Mouse (Mus musculus): ENCODE data around the gene Styk1. TPM values are rescaled to one million over a fixed set of nuclear protein-coding genes. Genes with fewer than 3 reads are reported as not detected.
A peak's percentile ranks its signal among the peaks of the same experiment; 100 is the strongest.

Styk1 gene
- polyA plus RNA-seq, 1 experiment = not detected

- H3K9ac ChIP-seq (ENCODE audit: low read depth, poor library complexity, severe bottlenecking) = peak overlapping the region; percentile 38
- peak overlapping the region; percentile 87 for H3K27ac ChIP-seq (ENCODE audit: insufficient read depth, low read length)
- H3K4me3 ChIP-seq (ENCODE audit: low read depth, low read length) = no peak overlapping the region
- no peaks in the 10 kb centered on the region for H3K27me3 ChIP-seq (ENCODE audit: control insufficient read depth, insufficient read depth, low read length, poor library complexity, severe bottlenecking)
- TF ChIP-seq EP300 (IDR thresholded peaks at IDR 0.05; ENCODE audit: insufficient read depth, low read depth, low read length) = no peak
- no peak for TF ChIP-seq CTCF (IDR thresholded peaks at IDR 0.05; ENCODE audit: low read depth, low read length)
- TF ChIP-seq POLR2A (IDR thresholded peaks at IDR 0.05; ENCODE audit: insufficient read depth, low read length) = no peak
- peaks cover 46% of the 10 kb centered on the region for H3K36me3 ChIP-seq (ENCODE audit: control insufficient read depth, insufficient read depth, low read length, poor library complexity, severe bottlenecking)
- peaks cover 1% of the 10 kb centered on the region for H3K4me1 ChIP-seq (ENCODE audit: control insufficient read depth, insufficient read depth, low read length)
- no peaks in the 10 kb centered on the region for H3K9me3 ChIP-seq (replicated peaks; ENCODE audit: control insufficient read depth, insufficient read depth, low read length, poor library complexity, severe bottlenecking)
Measured at GRCm38 (mm10) chr6:131382984-131383337, 29.6 kb upstream of the Styk1 start.

GRCm38 (mm10) chr6:131382232-131382983 lies 29.0 kb upstream of the Styk1 start:
- Histone ChIP-seq H3K27ac (ENCODE audit: insufficient read depth, low read length) (peak overlapping the region; percentile 87), H3K36me3 (ENCODE audit: control insufficient read depth, insufficient read depth, low read length, poor library complexity, severe bottlenecking) (peaks cover 52% of the 10 kb centered on the region), H3K4me1 (ENCODE audit: control insufficient read depth, insufficient read depth, low read length) (peaks cover 2% of the 10 kb centered on the region), H3K9ac (ENCODE audit: low read depth, poor library complexity, severe bottlenecking) (peak overlapping the region; percentile 38), H3K4me3 (ENCODE audit: low read depth, low read length) (peak overlapping the region; percentile 47), H3K27me3 (ENCODE audit: control insufficient read depth, insufficient read depth, low read length, poor library complexity, severe bottlenecking) (no peaks in the 10 kb centered on the region), H3K9me3 (replicated peaks; ENCODE audit: control insufficient read depth, insufficient read depth, low read length, poor library complexity, severe bottlenecking) (no peaks in the 10 kb centered on the region)
- no peak for TF ChIP-seq CTCF (IDR thresholded peaks at IDR 0.05; ENCODE audit: low read depth, low read length)
- TF ChIP-seq EP300 (IDR thresholded peaks at IDR 0.05; ENCODE audit: insufficient read depth, low read depth, low read length) = 0 out of 2 replicates have a peak, but pooled peaks have one; percentile 48

- H3K9ac ChIP-seq (ENCODE audit: low read depth, poor library complexity, severe bottlenecking) = no peak overlapping the region
- H3K27ac ChIP-seq (ENCODE audit: insufficient read depth, low read length) = no peak overlapping the region
- H3K4me3 ChIP-seq (ENCODE audit: low read depth, low read length) = no peak overlapping the region
- TF ChIP-seq CTCF (IDR thresholded peaks at IDR 0.05; ENCODE audit: low read depth, low read length) (no peak), EP300 (IDR thresholded peaks at IDR 0.05; ENCODE audit: insufficient read depth, low read depth, low read length) (no peak), POLR2A (IDR thresholded peaks at IDR 0.05; ENCODE audit: insufficient read depth, low read length) (no peak)
- peaks cover 70% of the 10 kb centered on the region for H3K36me3 ChIP-seq (ENCODE audit: control insufficient read depth, insufficient read depth, low read length, poor library complexity, severe bottlenecking)
- no peaks in the 10 kb centered on the region for H3K27me3 ChIP-seq (ENCODE audit: control insufficient read depth, insufficient read depth, low read length, poor library complexity, severe bottlenecking)
- H3K4me1 ChIP-seq (ENCODE audit: control insufficient read depth, insufficient read depth, low read length) = peaks cover 2% of the 10 kb centered on the region
- no peaks in the 10 kb centered on the region for H3K9me3 ChIP-seq (replicated peaks; ENCODE audit: control insufficient read depth, insufficient read depth, low read length, poor library complexity, severe bottlenecking)
Measured at GRCm38 (mm10) chr6:131378858-131379428, 25.5 kb upstream of the Styk1 start.

GRCm38 (mm10) chr6:131377378-131377777 lies 24.0 kb upstream of the Styk1 start:
- no peak overlapping the region for H3K4me3 ChIP-seq (ENCODE audit: low read depth, low read length)
- H3K27me3 ChIP-seq (ENCODE audit: control insufficient read depth, insufficient read depth, low read length, poor library complexity, severe bottlenecking) = no peaks in the 10 kb centered on the region
- H3K27ac ChIP-seq (ENCODE audit: insufficient read depth, low read length) = no peak overlapping the region
- H3K4me1 ChIP-seq (ENCODE audit: control insufficient read depth, insufficient read depth, low read length) = peaks cover 2% of the 10 kb centered on the region
- no peak overlapping the region for H3K9ac ChIP-seq (ENCODE audit: low read depth, poor library complexity, severe bottlenecking)
- no peaks in the 10 kb centered on the region for H3K9me3 ChIP-seq (replicated peaks; ENCODE audit: control insufficient read depth, insufficient read depth, low read length, poor library complexity, severe bottlenecking)
- peaks cover 77% of the 10 kb centered on the region for H3K36me3 ChIP-seq (ENCODE audit: control insufficient read depth, insufficient read depth, low read length, poor library complexity, severe bottlenecking)
- TF ChIP-seq CTCF (IDR thresholded peaks at IDR 0.05; ENCODE audit: low read depth, low read length) = no peak

GRCm38 (mm10) chr6:131374594-131375340 lies 21.4 kb upstream of the Styk1 start:
- no peak overlapping the region for H3K27ac ChIP-seq (ENCODE audit: insufficient read depth, low read length)
- TF ChIP-seq POLR2A (IDR thresholded peaks at IDR 0.05; ENCODE audit: insufficient read depth, low read length) = no peak
- no peak for TF ChIP-seq EP300 (IDR thresholded peaks at IDR 0.05; ENCODE audit: insufficient read depth, low read depth, low read length)
- TF ChIP-seq CTCF (IDR thresholded peaks at IDR 0.05; ENCODE audit: low read depth, low read length) = no peak
- no peaks in the 10 kb centered on the region for H3K9me3 ChIP-seq (replicated peaks; ENCODE audit: control insufficient read depth, insufficient read depth, low read length, poor library complexity, severe bottlenecking)
- no peak overlapping the region for H3K4me3 ChIP-seq (ENCODE audit: low read depth, low read length)
- no peak overlapping the region for H3K9ac ChIP-seq (ENCODE audit: low read depth, poor library complexity, severe bottlenecking)
- H3K4me1 ChIP-seq (ENCODE audit: control insufficient read depth, insufficient read depth, low read length) = peaks cover 2% of the 10 kb centered on the region
- peaks cover 83% of the 10 kb centered on the region for H3K36me3 ChIP-seq (ENCODE audit: control insufficient read depth, insufficient read depth, low read length, poor library complexity, severe bottlenecking)
- no peaks in the 10 kb centered on the region for H3K27me3 ChIP-seq (ENCODE audit: control insufficient read depth, insufficient read depth, low read length, poor library complexity, severe bottlenecking)

- peaks cover 83% of the 10 kb centered on the region for H3K36me3 ChIP-seq (ENCODE audit: control insufficient read depth, insufficient read depth, low read length, poor library complexity, severe bottlenecking)
Measured at GRCm38 (mm10) chr6:131373160-131373559, 19.8 kb upstream of the Styk1 start.

More at GRCm38 (mm10) chr6:131373160-131373559, 19.8 kb upstream of the Styk1 start:
- TF ChIP-seq EP300 (IDR thresholded peaks at IDR 0.05; ENCODE audit: insufficient read depth, low read depth, low read length) = no peak
- no peak for TF ChIP-seq POLR2A (IDR thresholded peaks at IDR 0.05; ENCODE audit: insufficient read depth, low read length)
- no peak for TF ChIP-seq CTCF (IDR thresholded peaks at IDR 0.05; ENCODE audit: low read depth, low read length)
- H3K27ac ChIP-seq (ENCODE audit: insufficient read depth, low read length) = no peak overlapping the region
- peaks cover 2% of the 10 kb centered on the region for H3K4me1 ChIP-seq (ENCODE audit: control insufficient read depth, insufficient read depth, low read length)
- H3K9ac ChIP-seq (ENCODE audit: low read depth, poor library complexity, severe bottlenecking) = no peak overlapping the region
- no peak overlapping the region for H3K4me3 ChIP-seq (ENCODE audit: low read depth, low read length)
- no peaks in the 10 kb centered on the region for H3K9me3 ChIP-seq (replicated peaks; ENCODE audit: control insufficient read depth, insufficient read depth, low read length, poor library complexity, severe bottlenecking)
- no peaks in the 10 kb centered on the region for H3K27me3 ChIP-seq (ENCODE audit: control insufficient read depth, insufficient read depth, low read length, poor library complexity, severe bottlenecking)

Measured in ES-Bruce4 (cell line).